Mouse (Mus musculus): ENCODE results near the gene Met. TPM values are rescaled to one million over a fixed set of nuclear protein-coding genes. Genes with fewer than 3 reads are reported as not detected.
A peak's percentile ranks its signal among the peaks of the same experiment; 100 is the strongest.

Gene Met
- 6.8 and 7.6 TPM in 2 replicates for total RNA-seq (2012; rRNA removed)

GRCm38 (mm10) chr6:17463434-17464280, at the start of gene Met:
Met (plus strand) TSS chr6:17463800.
- TF ChIP-seq HCFC1 (IDR thresholded peaks at IDR 0.05; ENCODE audit: borderline replicate concordance, insufficient read depth, low read length) (no peak), ZC3H11A (IDR thresholded peaks at IDR 0.05; ENCODE audit: borderline replicate concordance, low read depth, low read length) (no peak), MAFK (IDR thresholded peaks at IDR 0.05; ENCODE audit: insufficient read depth, low read depth, low read length) (no peak), CHD2 (IDR thresholded peaks at IDR 0.05; ENCODE audit: low read depth, low read length) (no peak), ZNF384 (IDR thresholded peaks at IDR 0.05; ENCODE audit: low read depth, low read length) (no peak)

DNA sequence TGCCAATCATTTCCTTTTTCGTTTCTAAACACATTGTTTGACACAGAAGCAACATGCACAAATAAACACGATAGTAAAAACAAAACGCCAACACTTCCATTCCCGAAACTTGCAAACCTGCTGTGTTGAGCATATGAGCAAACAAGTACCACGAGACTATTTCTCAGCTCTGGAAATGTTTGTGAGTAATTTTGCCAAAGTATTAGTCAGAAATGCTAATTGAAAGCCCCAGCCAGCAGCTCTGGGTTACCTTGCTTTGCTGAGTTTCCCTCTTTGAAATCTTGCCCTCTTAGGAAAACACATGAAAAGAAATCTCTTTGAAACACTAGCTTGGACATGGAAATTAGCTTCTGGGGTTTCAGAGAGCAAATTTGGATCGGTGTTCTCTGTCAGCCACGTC, 45.4 kb upstream of the Met start:
- Histone ChIP-seq H3K9ac (ENCODE audit: insufficient read depth, low read depth, low read length, poor library complexity, severe bottlenecking) (no peak overlapping the region), H3K27ac (ENCODE audit: insufficient read depth, low read depth, low read length, poor library complexity, severe bottlenecking) (no peak overlapping the region), H3K4me3 (ENCODE audit: insufficient read depth in 1 of 2, low read depth in 1 of 2, low read length in 2 of 2, poor library complexity in 1 of 2, severe bottlenecking in 1 of 2) (no peak overlapping the region), H3K36me3 (ENCODE audit: control insufficient read depth, insufficient read depth, low read length, poor library complexity, severe bottlenecking) (no peaks in the 10 kb centered on the region), H3K4me1 (ENCODE audit: control insufficient read depth in 2 of 2, insufficient read depth in 2 of 2, low read length in 2 of 2, poor library complexity in 1 of 2) (no peaks in the 10 kb centered on the region), H3K9me3 (ENCODE audit: control insufficient read depth, insufficient read depth, low read depth, low read length) (no peaks in the 10 kb centered on the region)
- in situ Hi-C loops (cut with MboI; ENCODE audit: low sequenced_read_pairs in 2 of 2, unreplicated experiment in 2 of 2): no loop called here
- DNase-seq (ENCODE audit: low read depth, low spot score): no peak
- TF ChIP-seq HCFC1 (IDR thresholded peaks at IDR 0.05; ENCODE audit: borderline replicate concordance, insufficient read depth, low read length) (no peak), ZC3H11A (IDR thresholded peaks at IDR 0.05; ENCODE audit: borderline replicate concordance, low read depth, low read length) (no peak), MAFK (IDR thresholded peaks at IDR 0.05; ENCODE audit: insufficient read depth, low read depth, low read length) (no peak), ZNF384 (IDR thresholded peaks at IDR 0.05; ENCODE audit: low read depth, low read length) (no peak), CHD2 (IDR thresholded peaks at IDR 0.05; ENCODE audit: low read depth, low read length) (no peak)

More at GRCm38 (mm10) chr6:17463434-17464280, at the start of gene Met:
- peak; percentile 40 for DNase-seq (ENCODE audit: low read depth, low spot score)
- Histone ChIP-seq H3K27ac (ENCODE audit: insufficient read depth, low read depth, low read length, poor library complexity, severe bottlenecking) (no peak within 1 kb of the TSS), H3K4me3 (ENCODE audit: insufficient read depth in 1 of 2, low read depth in 1 of 2, low read length in 2 of 2, poor library complexity in 1 of 2, severe bottlenecking in 1 of 2) (peak within 1 kb of the TSS; percentile 83 to 86), H3K4me1 (ENCODE audit: control insufficient read depth in 2 of 2, insufficient read depth in 2 of 2, low read length in 2 of 2, poor library complexity in 1 of 2) (0 out of 4 replicates have a peak, but pooled peaks cover 0 to 4% of the 10 kb centered on the region in 2 experiments), H3K9me3 (ENCODE audit: control insufficient read depth, insufficient read depth, low read depth, low read length) (no peaks in the 10 kb centered on the region), H3K36me3 (ENCODE audit: control insufficient read depth, insufficient read depth, low read length, poor library complexity, severe bottlenecking) (no peaks in the 10 kb centered on the region), H3K9ac (ENCODE audit: insufficient read depth, low read depth, low read length, poor library complexity, severe bottlenecking) (peak within 1 kb of the TSS; percentile 69)
- in situ Hi-C loops (cut with MboI; ENCODE audit: low sequenced_read_pairs in 2 of 2, unreplicated experiment in 2 of 2): no loop called here

DNA sequence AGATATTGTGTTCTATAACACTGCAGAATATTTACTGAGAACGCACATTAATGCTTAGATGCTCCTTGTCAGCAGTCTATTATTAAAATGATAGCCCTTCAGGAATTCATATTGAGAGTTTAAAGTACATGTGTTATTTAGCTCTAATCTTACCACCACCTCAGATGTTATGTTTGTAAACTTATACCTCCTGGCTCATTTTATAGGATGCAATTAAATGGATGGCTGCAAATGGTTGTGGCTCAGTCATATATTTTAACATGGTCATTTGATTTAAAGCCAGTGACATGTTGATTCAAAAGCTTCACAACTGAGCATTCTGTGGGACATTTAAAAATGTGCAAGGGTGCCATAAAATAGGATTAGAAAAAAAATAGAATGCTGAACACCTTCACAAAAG, 41.2 kb upstream of the Met start:
- no peak for DNase-seq (ENCODE audit: low read depth, low spot score)
- no peaks in the 10 kb centered on the region for H3K36me3 ChIP-seq (ENCODE audit: control insufficient read depth, insufficient read depth, low read length, poor library complexity, severe bottlenecking)
- H3K27ac ChIP-seq (ENCODE audit: insufficient read depth, low read depth, low read length, poor library complexity, severe bottlenecking): no peak overlapping the region
- in situ Hi-C loops (cut with MboI; ENCODE audit: low sequenced_read_pairs in 2 of 2, unreplicated experiment in 2 of 2): no loop called here
- TF ChIP-seq HCFC1 (IDR thresholded peaks at IDR 0.05; ENCODE audit: borderline replicate concordance, insufficient read depth, low read length) (no peak), MAFK (IDR thresholded peaks at IDR 0.05; ENCODE audit: insufficient read depth, low read depth, low read length) (no peak), ZNF384 (IDR thresholded peaks at IDR 0.05; ENCODE audit: low read depth, low read length) (no peak), CHD2 (IDR thresholded peaks at IDR 0.05; ENCODE audit: low read depth, low read length) (no peak), ZC3H11A (IDR thresholded peaks at IDR 0.05; ENCODE audit: borderline replicate concordance, low read depth, low read length) (no peak)
- no peaks in the 10 kb centered on the region for H3K4me1 ChIP-seq (ENCODE audit: control insufficient read depth in 2 of 2, insufficient read depth in 2 of 2, low read length in 2 of 2, poor library complexity in 1 of 2)
- no peak overlapping the region for H3K9ac ChIP-seq (ENCODE audit: insufficient read depth, low read depth, low read length, poor library complexity, severe bottlenecking)
- H3K9me3 ChIP-seq (ENCODE audit: control insufficient read depth, insufficient read depth, low read depth, low read length): no peaks in the 10 kb centered on the region
- H3K4me3 ChIP-seq (ENCODE audit: insufficient read depth in 1 of 2, low read depth in 1 of 2, low read length in 2 of 2, poor library complexity in 1 of 2, severe bottlenecking in 1 of 2): no peak overlapping the region

- no peaks in the 10 kb centered on the region for H3K9me3 ChIP-seq (ENCODE audit: control insufficient read depth, insufficient read depth, low read depth, low read length)
- no peak overlapping the region for H3K4me3 ChIP-seq (ENCODE audit: insufficient read depth in 1 of 2, low read depth in 1 of 2, low read length in 2 of 2, poor library complexity in 1 of 2, severe bottlenecking in 1 of 2)
- no peaks in the 10 kb centered on the region for H3K4me1 ChIP-seq (ENCODE audit: control insufficient read depth in 2 of 2, insufficient read depth in 2 of 2, low read length in 2 of 2, poor library complexity in 1 of 2)
- in situ Hi-C loops (cut with MboI; ENCODE audit: low sequenced_read_pairs in 2 of 2, unreplicated experiment in 2 of 2): no loop called here
- TF ChIP-seq MAFK (IDR thresholded peaks at IDR 0.05; ENCODE audit: insufficient read depth, low read depth, low read length) (no peak), ZC3H11A (IDR thresholded peaks at IDR 0.05; ENCODE audit: borderline replicate concordance, low read depth, low read length) (no peak), CHD2 (IDR thresholded peaks at IDR 0.05; ENCODE audit: low read depth, low read length) (no peak), ZNF384 (IDR thresholded peaks at IDR 0.05; ENCODE audit: low read depth, low read length) (no peak), HCFC1 (IDR thresholded peaks at IDR 0.05; ENCODE audit: borderline replicate concordance, insufficient read depth, low read length) (no peak)
- no peak for DNase-seq (ENCODE audit: low read depth, low spot score)
- H3K27ac ChIP-seq (ENCODE audit: insufficient read depth, low read depth, low read length, poor library complexity, severe bottlenecking): no peak overlapping the region
- no peak overlapping the region for H3K9ac ChIP-seq (ENCODE audit: insufficient read depth, low read depth, low read length, poor library complexity, severe bottlenecking)
- no peaks in the 10 kb centered on the region for H3K36me3 ChIP-seq (ENCODE audit: control insufficient read depth, insufficient read depth, low read length, poor library complexity, severe bottlenecking)
Observed at GRCm38 (mm10) chr6:17429041-17429440, 34.6 kb upstream of the Met start.

All from ES-E14 (cell line).